ENCODE assay signal across 22 mouse cellular contexts in genomic region chr1:64284656-64285055, GRCm38 (mm10).
"Had no signal": no experiment of that assay in that cellular context is flagged by ENCODE, and none has a peak within 500 bp of the region (broad histone marks: within the 10 kb centered on the region; RNA-seq: fewer than 3 reads in every experiment).

No protein-coding gene starts in this region.

- H3K27me3 ChIP-seq: limb, embryonic 15.5 days; midbrain, embryonic 12.5 days; midbrain, embryonic 15.5 days; neural tube, embryonic 12.5 days; neural tube, embryonic 15.5 days had no signal

- ATAC-seq: liver, postnatal 0 days; lung, postnatal 0 days; midbrain, embryonic 15.5 days had no signal

- H3K27ac ChIP-seq: limb, embryonic 12.5 days; limb, embryonic 15.5 days; liver, embryonic 14.5 days; macrophage; midbrain, embryonic 12.5 days; midbrain, embryonic 15.5 days; neural tube, embryonic 12.5 days; neural tube, embryonic 15.5 days; stomach, postnatal 0 days had no signal

- H3K9ac ChIP-seq: limb, embryonic 12.5 days; limb, embryonic 15.5 days; liver, embryonic 14.5 days; liver, postnatal 0 days; lung, embryonic 14.5 days; midbrain, embryonic 12.5 days; midbrain, embryonic 15.5 days; neural tube, embryonic 12.5 days; neural tube, embryonic 15.5 days had no signal

- DNase-seq: kidney, postnatal 14 days; kidney, postnatal 4 days; left cerebral cortex, postnatal 4 days; liver, postnatal 0 days; lung, embryonic 14.5 days; right cerebral cortex, adult 18-20 months; right cerebral cortex, postnatal 14 days; right cerebral cortex, postnatal 4 days; thymus, adult 2 months; thymus, postnatal 14 days; thymus, postnatal 4 days had no signal

- H3K4me3 ChIP-seq: limb, embryonic 12.5 days; limb, embryonic 15.5 days; midbrain, embryonic 12.5 days; midbrain, embryonic 15.5 days; neural tube, embryonic 12.5 days; neural tube, embryonic 15.5 days had no signal

- H3K36me3 ChIP-seq: limb, embryonic 12.5 days; limb, embryonic 15.5 days; midbrain, embryonic 12.5 days; midbrain, embryonic 15.5 days; neural tube, embryonic 12.5 days; neural tube, embryonic 15.5 days had no signal

- H3K4me1 ChIP-seq: midbrain, embryonic 12.5 days had no signal

- H3K9me3 ChIP-seq: limb, embryonic 12.5 days; limb, embryonic 15.5 days; midbrain, embryonic 12.5 days; midbrain, embryonic 15.5 days; neural tube, embryonic 12.5 days; neural tube, embryonic 15.5 days had no signal

- H3K4me2 ChIP-seq: limb, embryonic 12.5 days; limb, embryonic 15.5 days; liver, embryonic 11.5 days; lung, embryonic 14.5 days; midbrain, embryonic 12.5 days; midbrain, embryonic 15.5 days; neural tube, embryonic 12.5 days; neural tube, embryonic 15.5 days had no signal
